Mouse (Mus musculus) adrenal gland, adult (tissue): ENCODE data around the gene Gpr37l1.

Experiments
- DNase-seq, 2 experiments: peaks; one replicate each; pipeline ENCODE4 v3.0.0; 2022 to 2023; ENCODE audit warnings: low spot score in 1 of 2; ENCODE audit not compliant: inconsistent age in 2 of 2

The Gpr37l1 gene

GRCm38 (mm10) chr1:135182975-135183374, 15.5 kb upstream of the Gpr37l1 start:
- DNase-seq, result no peak

GRCm38 (mm10) chr1:135181880-135182623, 14.6 kb upstream of the Gpr37l1 start:
- DNase-seq, result peak; percentile 60 to 82

- DNase-seq, result no peak
Measured at GRCm38 (mm10) chr1:135181275-135181674, 13.8 kb upstream of the Gpr37l1 start.

- DNase-seq, result no peak
Measured at GRCm38 (mm10) chr1:135180830-135181229, 13.3 kb upstream of the Gpr37l1 start.

GRCm38 (mm10) chr1:135178863-135179262, 11.4 kb upstream of the Gpr37l1 start:
- no peak for DNase-seq

DNA sequence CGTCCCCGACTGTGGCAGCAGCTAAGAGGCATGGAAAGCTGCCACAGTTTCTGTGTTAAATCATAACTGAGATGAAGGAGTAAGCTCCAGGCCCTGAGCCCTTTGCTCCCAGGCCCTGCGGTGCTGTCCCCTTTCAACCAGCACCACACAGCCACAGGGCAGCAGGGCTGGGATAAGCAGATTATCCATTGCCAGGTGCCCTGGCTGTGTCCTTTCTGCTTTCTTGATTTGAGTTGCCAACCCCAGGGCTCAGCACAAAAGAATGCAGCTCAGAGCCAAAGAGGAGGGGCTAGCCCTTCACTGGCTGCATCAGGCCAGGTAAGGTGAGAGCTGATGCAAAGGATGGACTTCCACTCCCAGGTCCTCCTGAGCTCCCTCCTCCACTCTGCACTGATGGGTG, 10.2 kb upstream of the Gpr37l1 start:
- DNase-seq, result no peak

DNA sequence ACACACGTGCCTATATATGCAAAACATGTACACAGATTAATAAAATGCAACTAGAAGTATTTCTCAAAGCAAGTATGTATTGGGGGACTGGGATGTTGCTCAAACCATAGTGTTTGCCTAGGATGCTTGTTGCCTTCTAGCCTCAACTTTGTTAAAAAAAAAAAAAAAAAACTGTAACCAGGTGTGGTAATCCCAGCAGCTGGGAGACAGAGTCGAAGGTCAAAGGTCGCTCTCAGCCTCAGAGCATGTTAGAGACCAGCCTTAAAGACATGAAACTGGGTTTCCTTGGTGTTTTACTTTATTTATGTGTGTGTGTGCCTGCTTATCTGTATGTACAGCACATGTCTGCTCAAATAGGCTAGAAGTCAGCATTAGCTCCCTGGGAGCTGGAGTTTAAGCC, 7.7 kb upstream of the Gpr37l1 start:
- no peak for DNase-seq

- no peak for DNase-seq
Measured at GRCm38 (mm10) chr1:135173311-135173710, 5.8 kb upstream of the Gpr37l1 start.

- DNase-seq, result peak; percentile 73 to 90
Measured at GRCm38 (mm10) chr1:135171984-135172383, 4.5 kb upstream of the Gpr37l1 start.

DNA sequence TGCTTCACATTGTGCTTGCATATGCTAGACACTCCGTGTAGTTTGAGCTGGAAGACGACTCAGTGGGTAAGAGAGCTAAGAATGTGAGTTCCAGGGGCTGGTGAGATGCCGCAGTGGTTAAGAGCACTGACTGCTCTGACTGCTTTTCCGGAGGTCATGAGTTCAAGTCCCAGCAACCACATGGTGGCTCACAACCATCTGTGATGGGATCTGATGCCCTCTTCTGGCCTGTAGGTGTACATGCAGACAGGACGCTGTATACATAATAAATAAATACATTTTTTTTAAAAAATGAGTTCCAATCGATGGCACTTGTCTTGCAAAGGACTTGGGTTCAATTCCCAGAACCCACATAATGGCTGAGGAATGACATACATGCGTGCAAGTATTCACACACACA, 3.7 kb upstream of the Gpr37l1 start:
- DNase-seq, result peak; percentile 21 to 41

DNA sequence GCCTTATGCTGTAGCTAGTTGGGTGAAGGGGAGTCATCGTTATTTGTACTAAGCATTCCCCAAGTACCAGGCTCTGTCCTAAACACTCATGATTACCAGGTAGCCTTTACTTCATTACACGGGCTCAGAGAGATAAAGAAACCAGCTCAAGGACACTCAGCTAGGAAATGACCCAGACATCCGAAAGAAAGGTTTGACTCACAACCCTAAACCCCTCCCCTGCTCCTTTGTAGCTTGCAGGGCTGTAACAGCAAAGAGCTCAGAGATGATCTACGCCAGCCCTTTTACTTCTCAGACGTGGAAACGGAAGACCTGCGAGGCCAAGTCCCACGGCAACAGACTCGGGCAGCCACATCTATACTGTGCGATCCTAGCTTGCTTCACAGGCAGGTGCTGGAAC, 2.8 kb upstream of the Gpr37l1 start:
- peak; percentile 73 to 89 for DNase-seq

DNA sequence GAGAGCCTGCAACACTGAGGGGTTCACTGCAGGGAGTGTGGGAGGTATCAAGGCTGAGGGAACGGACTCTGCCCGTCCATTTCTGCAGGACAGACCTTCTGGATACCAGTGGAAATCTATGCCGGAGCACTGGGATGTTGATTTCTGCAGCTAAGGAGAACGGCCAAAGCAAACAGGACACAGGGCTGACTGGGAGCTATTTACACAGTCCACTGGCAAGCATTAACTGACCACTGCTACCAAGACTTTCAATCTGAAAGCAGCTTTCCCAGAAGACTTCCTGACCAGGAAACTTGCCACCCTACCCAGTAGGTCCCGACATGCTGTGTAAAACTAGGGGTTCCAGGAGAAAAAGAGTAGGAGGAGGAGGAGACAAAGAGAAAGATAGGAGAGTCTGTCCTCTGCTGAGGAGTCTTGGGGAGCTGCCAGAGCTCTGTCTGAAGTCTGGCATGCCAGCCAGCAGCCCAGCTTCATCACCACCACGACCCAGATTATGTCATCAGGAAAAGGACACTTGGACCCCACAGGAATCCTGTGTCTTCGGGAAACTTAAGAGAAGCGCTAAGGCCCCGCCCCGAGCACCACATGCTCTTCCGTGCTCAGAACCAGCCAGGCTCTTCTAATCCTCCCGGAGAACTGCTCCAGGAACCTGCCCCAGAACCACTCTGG, 2.2 kb upstream of the Gpr37l1 start:
- peak; percentile 82 to 86 for DNase-seq

DNA sequence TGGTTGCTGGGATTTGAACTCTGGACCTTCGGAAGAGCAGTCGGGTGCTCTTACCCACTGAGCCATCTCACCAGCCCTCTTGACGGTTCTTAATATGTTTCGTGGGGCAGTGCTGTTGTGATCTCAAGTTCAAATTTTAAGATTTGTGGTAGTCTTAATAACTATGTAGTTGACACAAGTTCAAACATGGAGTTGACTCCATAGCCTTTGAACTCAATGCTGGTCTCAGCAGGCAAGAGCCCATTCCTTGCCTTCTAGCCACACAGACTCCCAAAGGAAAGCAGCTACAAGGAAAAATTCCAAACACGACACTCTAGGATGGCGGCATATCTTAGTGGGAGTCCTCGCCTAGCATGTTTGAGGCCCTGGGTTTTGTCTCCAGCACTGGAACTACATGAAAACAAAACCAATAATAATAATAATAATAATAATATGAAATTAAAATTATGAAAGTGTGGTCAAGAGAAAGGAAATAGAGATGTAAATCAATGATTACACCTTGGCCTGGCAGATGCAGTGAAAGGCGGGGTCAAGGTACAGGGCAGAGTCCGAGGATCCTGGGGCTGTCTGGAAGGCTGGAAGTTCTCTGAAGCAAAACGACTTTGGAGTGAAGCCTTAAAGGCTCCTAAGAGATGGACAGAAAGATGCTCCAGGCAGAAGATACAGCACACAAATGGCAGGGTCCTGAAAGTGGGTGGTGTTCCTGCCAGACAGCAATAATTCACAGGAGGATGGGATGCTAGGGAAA, 1.1 kb upstream of the Gpr37l1 start:
- DNase-seq, result peak in 1 of 2 experiments; percentile 5

- no peak for DNase-seq
Measured at GRCm38 (mm10) chr1:135162720-135163119, 4.8 kb downstream of the Gpr37l1 start.

DNA sequence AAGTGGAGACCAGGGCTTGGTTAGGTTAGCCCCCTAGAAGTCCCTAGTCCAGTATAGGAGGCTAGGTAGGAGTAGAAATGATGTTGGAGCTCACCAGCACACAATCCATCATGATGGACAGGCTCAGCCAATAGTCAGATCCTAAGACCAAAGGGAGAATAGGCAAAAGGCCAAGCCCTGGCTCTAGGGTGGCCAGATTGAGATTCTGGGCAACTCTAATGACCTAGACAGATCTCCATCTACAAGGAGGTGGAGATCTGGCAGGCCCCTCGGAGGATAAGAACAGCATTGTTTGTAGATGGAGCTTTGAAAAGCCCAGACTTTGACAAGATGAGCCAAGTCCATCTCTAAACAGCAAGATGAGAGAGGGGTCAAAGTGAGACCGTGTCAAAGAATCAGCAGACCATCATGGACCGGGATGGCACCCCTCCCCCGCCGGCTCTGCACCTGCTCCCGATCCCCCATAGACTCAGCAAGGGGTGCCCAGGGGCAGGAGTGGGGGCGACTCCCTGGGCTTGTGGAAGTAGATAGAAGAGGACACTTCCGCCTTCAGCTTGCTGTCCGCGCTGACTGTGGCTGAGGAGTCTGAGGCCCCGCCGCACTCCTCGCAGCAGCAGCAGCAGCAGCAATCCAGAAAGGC, 7.0 kb downstream of the Gpr37l1 start:
- no peak for DNase-seq

GRCm38 (mm10) chr1:135159556-135160123, 7.8 kb downstream of the Gpr37l1 start:
- no peak for DNase-seq

- DNase-seq, result no peak
Measured at GRCm38 (mm10) chr1:135159074-135159473, 8.4 kb downstream of the Gpr37l1 start.

DNA sequence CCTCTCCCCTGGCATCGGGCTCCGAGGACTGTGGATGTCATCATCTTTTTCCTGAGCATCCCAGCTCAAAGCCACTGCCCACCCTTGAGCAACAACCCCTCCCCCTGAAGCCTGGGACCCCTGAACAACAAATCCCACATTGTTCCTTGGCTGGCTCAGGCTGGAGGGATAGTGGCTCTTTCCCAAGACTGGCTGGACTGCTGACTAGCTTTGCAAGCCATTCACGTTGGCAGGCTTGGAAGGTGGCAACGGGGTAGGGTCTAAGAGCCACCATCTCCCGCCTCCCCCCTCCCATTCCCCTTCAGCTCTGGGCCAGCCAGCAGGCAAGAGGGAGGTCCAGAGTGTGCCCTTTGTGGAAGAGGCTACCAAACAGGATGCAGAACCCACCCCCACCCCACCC, 8.8 kb downstream of the Gpr37l1 start:
- DNase-seq, result no peak

DNA sequence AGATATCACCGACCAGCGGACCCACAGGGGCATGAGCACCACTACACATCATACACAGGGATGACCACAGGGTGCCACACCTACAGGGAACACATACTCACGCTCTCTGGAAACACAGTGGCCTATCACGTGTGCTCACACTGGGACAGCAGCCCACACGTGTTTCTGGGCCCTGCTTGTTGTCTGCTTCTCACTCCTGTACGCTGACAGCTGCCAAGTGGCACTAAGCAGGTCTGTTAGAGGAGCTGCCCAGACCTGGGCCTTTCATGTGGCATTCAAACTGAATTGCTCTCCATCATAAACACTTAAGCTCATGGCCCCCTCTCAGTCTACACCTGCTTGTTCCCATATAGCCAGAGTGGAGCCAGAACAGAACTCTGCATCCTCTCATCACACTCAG, 11.2 kb downstream of the Gpr37l1 start:
- no peak for DNase-seq

DNA sequence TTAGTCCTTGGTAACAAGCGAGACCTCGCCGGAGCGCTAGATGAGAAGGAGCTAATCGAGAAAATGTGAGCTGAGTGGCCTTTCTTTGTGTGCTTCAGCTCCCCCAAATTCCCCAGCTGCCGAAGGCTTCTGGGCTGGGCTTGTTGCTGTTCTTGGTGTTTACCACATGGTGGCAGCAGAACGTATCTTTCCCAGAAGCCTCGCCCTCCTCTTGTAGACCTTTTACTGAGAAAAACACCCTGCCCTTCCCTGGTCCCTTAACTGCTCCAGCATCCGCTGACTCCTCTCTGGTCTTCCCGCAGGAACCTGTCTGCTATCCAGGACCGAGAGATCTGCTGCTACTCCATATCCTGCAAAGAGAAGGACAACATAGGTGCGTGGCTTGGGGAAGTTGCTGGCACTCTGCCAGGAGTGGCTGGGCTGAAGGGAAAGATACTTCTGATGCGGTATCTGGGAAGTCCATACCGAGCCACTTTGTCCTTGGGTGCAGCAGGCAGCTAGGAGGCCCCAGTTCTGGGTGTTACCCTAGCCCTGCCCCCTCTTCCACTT, 13.0 kb downstream of the Gpr37l1 start:
- peak; percentile 78 to 94 for DNase-seq

GRCm38 (mm10) chr1:135154011-135154410, 13.5 kb downstream of the Gpr37l1 start:
- peak in 1 of 2 experiments; percentile 35 for DNase-seq
